Mouse (Mus musculus) cerebellum, adult 2 months (tissue): Measurements from ENCODE around the gene Ngfr. TPM values are rescaled to one million over a fixed set of nuclear protein-coding genes. Genes with fewer than 3 reads are reported as not detected.

ENCODE experiments used
- DNase-seq, 2 experiments: peaks; one replicate each; pipeline ENCODE4 v3.0.0; 2021
- H3K27ac ChIP-seq: fragments of 200-500 bp; 2 replicates; pipeline ENCODE4 v1.5.1; 2012; ENCODE audit warnings: low read length, control low read depth, inconsistent platforms; ENCODE audit not compliant: insufficient read depth
- H3K27me3 ChIP-seq: fragments of 200-500 bp; 2 replicates; pipeline ENCODE4 v1.6.1; 2012; ENCODE audit warnings: inconsistent platforms, mild to moderate bottlenecking, low read length, moderate library complexity; ENCODE audit not compliant: control insufficient read depth, insufficient read depth
- H3K4me1 ChIP-seq: fragments of 200-500 bp; 2 replicates; pipeline ENCODE4 v1.6.1; 2011; ENCODE audit warnings: low read length; ENCODE audit not compliant: control insufficient read depth, insufficient read depth
- H3K4me3 ChIP-seq: fragments of 200-500 bp; replicated peaks from 2 replicates; pipeline ENCODE3; 2011; ENCODE audit warnings: mild to moderate bottlenecking, low read depth, low read length, control low read depth; ENCODE audit not compliant: insufficient read depth
- CTCF ChIP-seq: fragments of 200-500 bp; IDR thresholded peaks from 2 replicates; pipeline ENCODE4 v1.5.1; 2011; ENCODE audit warnings: low read depth, mild to moderate bottlenecking, control low read depth, low read length, moderate library complexity, borderline replicate concordance; ENCODE audit not compliant: insufficient read depth
- POLR2A ChIP-seq: fragments of 200-500 bp; IDR thresholded peaks from 2 replicates; pipeline ENCODE4 v1.6.1; 2011; ENCODE audit warnings: low read length, control low read depth, borderline replicate concordance; ENCODE audit not compliant: insufficient read depth
- WGBS: fragments of 180-500 bp; shearing (Covaris S2); methylation state at CpG from one replicate; pipeline ENCODE4 v1.1.7; 2018; 5-methylcytosine and 5-hydroxymethylcytosine counted together
- polyA plus RNA-seq: library from polyadenylated mRNA; depleted of rRNA; stranded (reverse); fragments of >200 nt; gene quantifications from 2 replicates; pipeline ENCODE4 v1.2.3, GENCODE M21; 2012; rRNA removed

The Ngfr gene
- polyA plus RNA-seq, 1 experiment: 6.4 TPM

DNA sequence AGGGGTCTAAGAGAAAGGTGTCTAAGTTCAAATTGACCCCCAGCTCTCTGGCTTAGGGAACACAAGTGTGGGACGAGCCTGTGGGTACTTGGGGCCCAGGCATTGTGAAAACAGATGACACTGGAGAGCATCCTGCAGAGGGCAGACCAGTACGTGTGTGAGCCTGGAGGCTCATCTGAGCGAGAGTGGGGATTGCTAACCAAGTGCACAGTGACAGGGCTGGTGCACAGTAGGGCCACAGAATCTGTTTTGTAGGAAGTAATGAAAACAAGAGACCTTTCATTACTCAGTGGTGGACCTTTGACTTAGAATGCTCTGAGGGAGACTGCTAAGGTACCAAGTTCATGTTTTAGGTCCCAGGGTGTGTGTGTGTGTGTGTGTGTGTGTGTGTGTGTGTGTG lies 67.5 kb downstream of the Ngfr start:
- H3K27me3 ChIP-seq: no peaks in the 10 kb centered on the region
- H3K4me3 ChIP-seq: no peak overlapping the region
- no peak for TF ChIP-seq CTCF
- no peak for TF ChIP-seq POLR2A
- H3K4me1 ChIP-seq: peaks cover 13% of the 10 kb centered on the region
- no peak overlapping the region for H3K27ac ChIP-seq
- peak in 1 of 2 experiments; percentile 24 for DNase-seq
- WGBS: 45% methylated on average over 3 of the region's 3 CpGs

GRCm38 (mm10) chr11:95519299-95519698 lies 68.2 kb downstream of the Ngfr start:
- WGBS: 80% methylated on average over 10 of the region's 10 CpGs
- H3K4me3 ChIP-seq: no peak overlapping the region
- no peaks in the 10 kb centered on the region for H3K27me3 ChIP-seq
- no peak for DNase-seq
- TF ChIP-seq CTCF (no peak), POLR2A (no peak)
- H3K27ac ChIP-seq: no peak overlapping the region
- peaks cover 13% of the 10 kb centered on the region for H3K4me1 ChIP-seq

Other genes with a start within 250 kb of the Ngfr start
- gene Slc35b1, start 203.0 kb downstream of the Ngfr start, polyA plus RNA-seq: 88.5 and 90.3 TPM in 2 replicates
- 147 and 149 TPM in 2 replicates for gene Spop, start 173.7 kb downstream of the Ngfr start, polyA plus RNA-seq
- 18.6 and 19.9 TPM in 2 replicates for gene Nxph3, start 73.2 kb downstream of the Ngfr start, polyA plus RNA-seq
- gene Phb, start 79.2 kb upstream of the Ngfr start, polyA plus RNA-seq: 241 and 253 TPM in 2 replicates
- 30.0 and 30.1 TPM in 2 replicates for gene Zfp652, start 124.9 kb upstream of the Ngfr start, polyA plus RNA-seq
- gene B130006D01Rik, start 135.9 kb upstream of the Ngfr start, polyA plus RNA-seq: 0.69 and 0.70 TPM in 2 replicates
- 110 and 122 TPM in 2 replicates for gene Phospho1, start 236.8 kb upstream of the Ngfr start, polyA plus RNA-seq
- 3.5 and 5.4 TPM in 2 replicates for gene Gngt2, start 249.5 kb upstream of the Ngfr start, polyA plus RNA-seq